Mouse (Mus musculus) lung, adult 2 months (tissue): Measurements from ENCODE around the gene Tenm4.

Experiments
- CTCF ChIP-seq: fragments of 200-500 bp; IDR thresholded peaks from 2 replicates; pipeline ENCODE4 v1.5.1; 2011; ENCODE audit warnings: mild to moderate bottlenecking, low read length, control low read depth; ENCODE audit not compliant: insufficient read depth
- POLR2A ChIP-seq: fragments of 200-500 bp; IDR thresholded peaks from 2 replicates; pipeline ENCODE4 v1.6.1; 2011; ENCODE audit warnings: low read depth, mild to moderate bottlenecking, control low read depth, low read length, borderline replicate concordance; ENCODE audit errors: extremely low read depth

DNA sequence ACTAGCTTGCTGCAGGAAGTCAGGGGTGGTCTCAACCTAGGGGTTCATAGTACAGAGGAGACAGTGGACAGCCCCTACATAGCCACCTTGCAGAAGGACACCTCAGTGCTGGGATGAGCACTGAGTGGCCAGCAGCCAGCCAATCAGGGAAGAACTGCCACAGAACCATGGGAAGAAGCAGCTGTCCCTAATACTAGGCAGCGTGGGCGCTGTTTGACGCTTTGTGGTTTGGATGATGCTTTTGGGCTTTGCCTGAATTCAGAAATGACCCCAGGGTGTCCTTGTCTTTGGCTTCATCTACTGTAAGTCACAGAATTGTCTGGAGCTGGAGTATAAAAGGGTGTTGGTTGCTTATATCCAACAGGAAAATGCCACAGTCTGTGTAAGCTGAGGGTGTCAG is 397.0 kb downstream of the Tenm4 start:
- no peak for TF ChIP-seq CTCF
- no peak for TF ChIP-seq POLR2A
